Mouse (Mus musculus) embryonic facial prominence, embryonic 15.5 days (tissue): Measurements from ENCODE around the gene Sh3pxd2b. TPM values are rescaled to one million over a fixed set of nuclear protein-coding genes. Genes with fewer than 3 reads are reported as not detected.

Experiments used
- ATAC-seq: fragments of 200-750 bp; cut with Nextera tagmentation; 2 replicates; pipeline ENCODE4 v1.8.0; 2017; ENCODE audit warnings: low read depth, moderate TSS enrichment; ENCODE audit not compliant: insufficient number of reproducible peaks, low FRiP score, low TSS enrichment
- H3K27ac ChIP-seq: fragments of 300-500 bp; sonication (generic); replicated peaks from 2 replicates; pipeline ENCODE4 v1.5.1; 2015; ENCODE audit warnings: mild to moderate bottlenecking, inconsistent platforms
- H3K27me3 ChIP-seq: fragments of 300-500 bp; sonication (generic); 2 replicates; pipeline ENCODE4 v1.6.1; 2015; ENCODE audit warnings: inconsistent platforms
- H3K36me3 ChIP-seq: fragments of 300-500 bp; sonication (generic); 2 replicates; pipeline ENCODE4 v1.6.1; 2015; ENCODE audit warnings: mild to moderate bottlenecking, inconsistent platforms
- H3K4me1 ChIP-seq: fragments of 300-500 bp; sonication (generic); 2 replicates; pipeline ENCODE4 v1.6.1; 2015; ENCODE audit warnings: inconsistent platforms
- H3K4me2 ChIP-seq: fragments of 300-500 bp; sonication (generic); replicated peaks from 2 replicates; pipeline ENCODE4 v1.6.1; 2015; ENCODE audit warnings: mild to moderate bottlenecking, inconsistent platforms
- H3K4me3 ChIP-seq: fragments of 300-500 bp; sonication (generic); replicated peaks from 2 replicates; pipeline ENCODE4 v1.5.1; 2015; ENCODE audit warnings: mild to moderate bottlenecking, inconsistent platforms
- H3K9ac ChIP-seq: fragments of 300-500 bp; sonication (generic); 2 replicates; pipeline ENCODE4 v1.6.1; 2015; ENCODE audit warnings: inconsistent platforms
- H3K9me3 ChIP-seq: fragments of 300-500 bp; sonication (generic); replicated peaks from 2 replicates; pipeline ENCODE4 v1.6.1; 2016; ENCODE audit warnings: inconsistent platforms
- WGBS: fragments of 180-500 bp; shearing (Covaris S2); methylation state at CpG from one replicate; pipeline ENCODE4 v1.1.7; 2015; 5-methylcytosine and 5-hydroxymethylcytosine counted together
- polyA plus RNA-seq: library from polyadenylated mRNA; unstranded; fragments of >200 nt; fragmentation: Nextera tagmentation; extraction: Ambion mirVana; gene quantifications from 2 replicates; pipeline ENCODE4 v1.2.1, GENCODE M21; 2015

Sh3pxd2b gene
- polyA plus RNA-seq, 1 experiment from 2014 or later: 33.9 TPM

GRCm38 (mm10) chr11:32376086-32376485 is 28.5 kb downstream of the Sh3pxd2b start:
- no peak overlapping the region for H3K27ac ChIP-seq
- H3K9ac ChIP-seq: no peak overlapping the region
- H3K36me3 ChIP-seq: peaks cover 67% of the 10 kb centered on the region
- no peak for ATAC-seq
- H3K4me2 ChIP-seq: no peak overlapping the region
- no peaks in the 10 kb centered on the region for H3K9me3 ChIP-seq
- peaks cover 17% of the 10 kb centered on the region for H3K4me1 ChIP-seq
- 96% methylated on average over 1 of the region's 1 CpGs for WGBS
- H3K27me3 ChIP-seq: no peaks in the 10 kb centered on the region
- H3K4me3 ChIP-seq: no peak overlapping the region

DNA sequence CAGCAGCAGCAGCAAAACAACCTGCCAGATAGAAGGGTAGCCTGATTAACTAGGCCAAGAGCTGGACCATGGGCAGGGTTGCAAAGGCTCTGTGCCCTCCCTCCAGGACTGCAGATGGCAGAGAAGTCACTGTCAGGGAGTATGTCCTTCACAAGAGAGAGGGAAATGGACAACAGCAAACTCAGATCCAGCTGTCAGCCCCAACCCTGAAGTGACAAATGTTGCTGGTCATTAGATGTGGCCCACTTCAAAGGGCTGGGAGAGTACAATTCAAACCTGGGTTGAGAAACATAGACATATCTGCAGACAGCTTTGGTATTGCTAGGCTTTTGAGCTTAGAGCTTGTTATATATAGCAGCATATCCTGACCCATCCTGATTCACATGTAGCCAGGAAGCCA is 32.3 kb downstream of the Sh3pxd2b start:
- Histone ChIP-seq H3K4me3 (no peak overlapping the region), H3K4me2 (no peak overlapping the region), H3K27me3 (no peaks in the 10 kb centered on the region), H3K27ac (no peak overlapping the region), H3K9me3 (no peaks in the 10 kb centered on the region), H3K36me3 (peaks cover 43% of the 10 kb centered on the region), H3K4me1 (peaks cover 39% of the 10 kb centered on the region), H3K9ac (no peak overlapping the region)
- ATAC-seq: no peak

- ATAC-seq: peak; percentile 83
- no peak overlapping the region for H3K4me3 ChIP-seq
- peaks cover 44% of the 10 kb centered on the region for H3K36me3 ChIP-seq
- H3K27ac ChIP-seq: peak overlapping the region; percentile 89
- H3K27me3 ChIP-seq: no peaks in the 10 kb centered on the region
- 7% methylated on average over 10 of the region's 10 CpGs for WGBS
- no peak overlapping the region for H3K9ac ChIP-seq
- H3K9me3 ChIP-seq: no peaks in the 10 kb centered on the region
- H3K4me1 ChIP-seq: peaks cover 33% of the 10 kb centered on the region
- H3K4me2 ChIP-seq: no peak overlapping the region
Measured at GRCm38 (mm10) chr11:32383341-32384134, 35.9 kb downstream of the Sh3pxd2b start.

DNA sequence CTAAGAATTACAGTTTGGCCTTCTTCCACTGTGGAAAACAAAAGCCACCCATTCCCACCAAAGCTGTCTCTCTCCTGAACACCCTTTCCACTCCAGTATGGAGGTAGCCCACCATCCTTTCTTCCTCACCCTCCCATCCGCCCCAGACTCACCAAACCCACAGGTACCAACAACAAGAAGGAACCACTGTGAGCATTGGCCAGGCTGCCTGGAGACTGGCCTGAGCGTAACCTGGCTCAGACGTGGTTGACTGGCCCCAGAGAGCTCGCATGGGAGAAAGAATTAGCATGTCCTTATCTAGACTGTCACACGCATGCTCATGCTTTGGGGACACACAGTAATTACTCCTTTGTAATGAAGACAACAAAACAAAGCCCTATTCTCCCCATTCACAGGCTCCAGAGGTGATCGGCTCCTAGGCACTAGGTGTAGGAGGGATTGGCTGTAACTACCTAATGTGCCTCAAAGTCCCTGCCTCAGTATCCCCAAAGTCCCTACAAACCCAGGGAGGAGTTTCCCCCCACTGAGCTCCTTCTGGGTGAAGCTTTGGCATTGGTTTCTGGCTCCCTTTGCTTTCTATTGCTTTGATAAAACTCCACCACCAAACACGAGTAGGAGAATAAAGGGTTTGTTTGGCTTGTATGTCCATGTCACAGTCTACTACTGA is 36.6 kb downstream of the Sh3pxd2b start:
- Histone ChIP-seq H3K36me3 (peaks cover 46% of the 10 kb centered on the region), H3K27me3 (no peaks in the 10 kb centered on the region), H3K4me2 (no peak overlapping the region), H3K4me3 (no peak overlapping the region), H3K9ac (no peak overlapping the region), H3K4me1 (peaks cover 33% of the 10 kb centered on the region), H3K27ac (peak overlapping the region; percentile 89), H3K9me3 (no peaks in the 10 kb centered on the region)
- no peak for ATAC-seq
- WGBS: 74% methylated on average over 7 of the region's 7 CpGs

GRCm38 (mm10) chr11:32386043-32386442 is 38.4 kb downstream of the Sh3pxd2b start:
- Histone ChIP-seq H3K27ac (no peak overlapping the region), H3K27me3 (no peaks in the 10 kb centered on the region), H3K4me1 (peaks cover 27% of the 10 kb centered on the region), H3K9me3 (no peaks in the 10 kb centered on the region), H3K36me3 (peaks cover 55% of the 10 kb centered on the region), H3K4me2 (no peak overlapping the region), H3K4me3 (no peak overlapping the region), H3K9ac (no peak overlapping the region)
- WGBS: 87% methylated on average over 2 of the region's 2 CpGs
- ATAC-seq: no peak

GRCm38 (mm10) chr11:32388064-32388463 is 40.4 kb downstream of the Sh3pxd2b start:
- H3K27ac ChIP-seq: no peak overlapping the region
- no peak overlapping the region for H3K9ac ChIP-seq
- WGBS: 87% methylated on average over 2 of the region's 2 CpGs
- peaks cover 14% of the 10 kb centered on the region for H3K4me1 ChIP-seq
- H3K4me3 ChIP-seq: no peak overlapping the region
- no peaks in the 10 kb centered on the region for H3K27me3 ChIP-seq
- no peak overlapping the region for H3K4me2 ChIP-seq
- ATAC-seq: no peak
- no peaks in the 10 kb centered on the region for H3K9me3 ChIP-seq
- H3K36me3 ChIP-seq: peaks cover 57% of the 10 kb centered on the region

DNA sequence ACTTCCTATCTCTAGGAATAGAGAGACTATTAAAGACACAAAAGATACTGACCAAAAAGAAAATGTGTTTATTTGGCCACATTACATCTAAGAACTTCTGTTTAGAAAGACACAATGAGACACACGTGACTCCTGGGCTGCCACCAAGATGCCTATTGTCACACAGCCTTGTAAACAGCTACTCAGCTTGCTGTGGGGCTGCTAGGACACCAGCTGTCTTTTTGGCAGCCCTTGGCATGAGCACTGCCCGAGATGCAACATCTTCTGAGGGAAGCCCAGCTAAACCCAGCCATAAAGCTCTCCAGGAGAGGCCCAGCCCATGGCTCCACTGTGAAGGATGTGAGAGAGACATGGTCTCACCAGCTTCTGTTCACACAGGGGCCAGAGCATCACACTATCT is 45.5 kb downstream of the Sh3pxd2b start:
- ATAC-seq: no peak
- Histone ChIP-seq H3K4me2 (no peak overlapping the region), H3K9me3 (no peaks in the 10 kb centered on the region), H3K4me1 (peaks cover 22% of the 10 kb centered on the region), H3K9ac (no peak overlapping the region), H3K4me3 (no peak overlapping the region), H3K36me3 (peaks cover 62% of the 10 kb centered on the region), H3K27me3 (no peaks in the 10 kb centered on the region), H3K27ac (no peak overlapping the region)
- 82% methylated on average over 2 of the region's 2 CpGs for WGBS

GRCm38 (mm10) chr11:32395791-32396190 is 48.2 kb downstream of the Sh3pxd2b start:
- H3K9ac ChIP-seq: no peak overlapping the region
- H3K9me3 ChIP-seq: no peaks in the 10 kb centered on the region
- peaks cover 46% of the 10 kb centered on the region for H3K36me3 ChIP-seq
- peak overlapping the region; percentile 68 for H3K27ac ChIP-seq
- H3K4me1 ChIP-seq: peaks cover 32% of the 10 kb centered on the region
- H3K4me3 ChIP-seq: no peak overlapping the region
- 44% methylated on average over 6 of the region's 6 CpGs for WGBS
- no peak overlapping the region for H3K4me2 ChIP-seq
- H3K27me3 ChIP-seq: no peaks in the 10 kb centered on the region
- peak; percentile 41; the same call in 1 of the 2 replicates for ATAC-seq

DNA sequence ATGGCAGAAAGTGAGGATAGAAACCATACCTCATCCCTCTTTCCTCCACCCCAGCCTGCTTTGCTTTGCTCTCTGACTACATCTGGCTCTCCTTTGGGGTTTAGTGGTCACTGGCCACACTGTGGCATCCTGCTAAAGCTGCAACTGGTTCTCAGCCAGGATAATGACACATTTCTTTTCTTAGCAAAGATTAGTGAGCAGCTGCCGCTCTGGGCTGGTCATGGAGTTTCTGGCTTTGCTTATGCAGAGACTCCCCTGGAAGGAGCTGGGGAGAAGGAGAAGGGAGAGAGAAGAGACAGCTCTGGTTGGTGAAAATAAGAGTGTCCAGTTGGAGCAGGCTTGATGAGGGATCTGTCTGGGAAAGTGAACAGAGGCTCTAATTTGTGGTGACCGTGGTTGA is 50.8 kb downstream of the Sh3pxd2b start:
- 41% methylated on average over 2 of the region's 2 CpGs for WGBS
- ATAC-seq: peak; percentile 74; the same call in 1 of the 2 replicates

GRCm38 (mm10) chr11:32399261-32399660 is 51.6 kb downstream of the Sh3pxd2b start:
- H3K4me3 ChIP-seq: no peak overlapping the region
- H3K36me3 ChIP-seq: peaks cover 49% of the 10 kb centered on the region
- no peak overlapping the region for H3K9ac ChIP-seq
- H3K27me3 ChIP-seq: no peaks in the 10 kb centered on the region
- no peaks in the 10 kb centered on the region for H3K9me3 ChIP-seq
- ATAC-seq: no peak
- peaks cover 32% of the 10 kb centered on the region for H3K4me1 ChIP-seq
- H3K4me2 ChIP-seq: no peak overlapping the region
- H3K27ac ChIP-seq: peak overlapping the region; percentile 68
- WGBS: 72% methylated on average over 2 of the region's 2 CpGs

More for the DNA sequence above, 50.8 kb downstream of the Sh3pxd2b start:
- no peaks in the 10 kb centered on the region for H3K27me3 ChIP-seq
- H3K4me1 ChIP-seq: peaks cover 32% of the 10 kb centered on the region
- H3K4me2 ChIP-seq: no peak overlapping the region
- H3K4me3 ChIP-seq: no peak overlapping the region
- peak overlapping the region; percentile 68 for H3K27ac ChIP-seq
- H3K9ac ChIP-seq: no peak overlapping the region
- no peaks in the 10 kb centered on the region for H3K9me3 ChIP-seq
- peaks cover 51% of the 10 kb centered on the region for H3K36me3 ChIP-seq

- 63% methylated on average over 7 of the region's 7 CpGs for WGBS
- no peaks in the 10 kb centered on the region for H3K27me3 ChIP-seq
Measured at GRCm38 (mm10) chr11:32402712-32403111, 55.1 kb downstream of the Sh3pxd2b start.

More at GRCm38 (mm10) chr11:32402712-32403111, 55.1 kb downstream of the Sh3pxd2b start:
- no peak for ATAC-seq
- peaks cover 23% of the 10 kb centered on the region for H3K4me1 ChIP-seq
- H3K4me2 ChIP-seq: no peak overlapping the region
- no peak overlapping the region for H3K27ac ChIP-seq
- H3K9me3 ChIP-seq: no peaks in the 10 kb centered on the region
- no peak overlapping the region for H3K4me3 ChIP-seq
- peaks cover 68% of the 10 kb centered on the region for H3K36me3 ChIP-seq
- no peak overlapping the region for H3K9ac ChIP-seq
